Mouse (Mus musculus): ENCODE results near the gene Golga7b. TPM values are rescaled to one million over a fixed set of nuclear protein-coding genes. Genes with fewer than 3 reads are reported as not detected.
A peak's percentile ranks its signal among the peaks of the same experiment; 100 is the strongest.

Gene Golga7b
- polyA plus RNA-seq, 1 experiment from 2014 or later = 0.97 TPM

- WGBS = 87% methylated on average over 12 of the region's 12 CpGs
- no peak overlapping the region for H3K4me2 ChIP-seq (replicated peaks; ENCODE audit: low read depth, low read length)
- H3K9ac ChIP-seq (replicated peaks; ENCODE audit: low read depth, low read length) = no peak overlapping the region
- ATAC-seq (ENCODE audit: insufficient number of reproducible peaks, insufficient read depth, low FRiP score, low read depth) = no peak
- H3K9me3 ChIP-seq (ENCODE audit: control insufficient read depth, low read depth, low read length) = no peaks in the 10 kb centered on the region
- no peak overlapping the region for H3K27ac ChIP-seq (ENCODE audit: low read length)
- H3K36me3 ChIP-seq (ENCODE audit: control insufficient read depth, insufficient read depth, low read length) = no peaks in the 10 kb centered on the region
- H3K4me1 ChIP-seq (ENCODE audit: control insufficient read depth, insufficient read depth, low read length) = 0 out of 2 replicates have a peak, but pooled peaks cover 4% of the 10 kb centered on the region
- H3K27me3 ChIP-seq (ENCODE audit: control insufficient read depth, insufficient read depth, low read length) = peaks cover 11% of the 10 kb centered on the region; the same call in 1 of the 2 replicates
- H3K4me3 ChIP-seq (ENCODE audit: low read depth, low read length) = no peak overlapping the region
Observed at GRCm38 (mm10) chr19:42257241-42257635, 9.9 kb downstream of the Golga7b start.

GRCm38 (mm10) chr19:42258031-42258430 lies 10.7 kb downstream of the Golga7b start:
- WGBS = 82% methylated on average over 3 of the region's 3 CpGs
- no peak for ATAC-seq (ENCODE audit: insufficient number of reproducible peaks, insufficient read depth, low FRiP score, low read depth)
- H3K4me3 ChIP-seq (ENCODE audit: low read depth, low read length) = no peak overlapping the region
- no peaks in the 10 kb centered on the region for H3K9me3 ChIP-seq (ENCODE audit: control insufficient read depth, low read depth, low read length)
- H3K36me3 ChIP-seq (ENCODE audit: control insufficient read depth, insufficient read depth, low read length) = no peaks in the 10 kb centered on the region
- H3K9ac ChIP-seq (replicated peaks; ENCODE audit: low read depth, low read length) = no peak overlapping the region
- H3K27me3 ChIP-seq (ENCODE audit: control insufficient read depth, insufficient read depth, low read length) = peaks cover 11% of the 10 kb centered on the region; the same call in 1 of the 2 replicates
- H3K27ac ChIP-seq (ENCODE audit: low read length) = no peak overlapping the region
- 0 out of 2 replicates have a peak, but pooled peaks cover 4% of the 10 kb centered on the region for H3K4me1 ChIP-seq (ENCODE audit: control insufficient read depth, insufficient read depth, low read length)
- H3K4me2 ChIP-seq (replicated peaks; ENCODE audit: low read depth, low read length) = no peak overlapping the region

- H3K4me3 ChIP-seq (ENCODE audit: low read depth, low read length) = no peak overlapping the region
- no peaks in the 10 kb centered on the region for H3K36me3 ChIP-seq (ENCODE audit: control insufficient read depth, insufficient read depth, low read length)
- no peak overlapping the region for H3K9ac ChIP-seq (replicated peaks; ENCODE audit: low read depth, low read length)
- 0 out of 2 replicates have a peak, but pooled peaks cover 4% of the 10 kb centered on the region for H3K4me1 ChIP-seq (ENCODE audit: control insufficient read depth, insufficient read depth, low read length)
- H3K27ac ChIP-seq (ENCODE audit: low read length) = no peak overlapping the region
- no peak for ATAC-seq (ENCODE audit: insufficient number of reproducible peaks, insufficient read depth, low FRiP score, low read depth)
- no peak overlapping the region for H3K4me2 ChIP-seq (replicated peaks; ENCODE audit: low read depth, low read length)
- 67% methylated on average over 5 of the region's 5 CpGs for WGBS
- no peaks in the 10 kb centered on the region for H3K9me3 ChIP-seq (ENCODE audit: control insufficient read depth, low read depth, low read length)
- peaks cover 11% of the 10 kb centered on the region; the same call in 1 of the 2 replicates for H3K27me3 ChIP-seq (ENCODE audit: control insufficient read depth, insufficient read depth, low read length)
Observed at GRCm38 (mm10) chr19:42258596-42258995, 11.2 kb downstream of the Golga7b start.

GRCm38 (mm10) chr19:42260486-42260885 lies 13.1 kb downstream of the Golga7b start:
- 0 out of 2 replicates have a peak, but pooled peaks cover 1% of the 10 kb centered on the region for H3K4me1 ChIP-seq (ENCODE audit: control insufficient read depth, insufficient read depth, low read length)

GRCm38 (mm10) chr19:42263524-42263923 lies 16.1 kb downstream of the Golga7b start:
- no peaks in the 10 kb centered on the region for H3K4me1 ChIP-seq (ENCODE audit: control insufficient read depth, insufficient read depth, low read length)
- no peak overlapping the region for H3K4me3 ChIP-seq (ENCODE audit: low read depth, low read length)
- no peak overlapping the region for H3K27ac ChIP-seq (ENCODE audit: low read length)
- H3K36me3 ChIP-seq (ENCODE audit: control insufficient read depth, insufficient read depth, low read length) = no peaks in the 10 kb centered on the region
- no peaks in the 10 kb centered on the region for H3K9me3 ChIP-seq (ENCODE audit: control insufficient read depth, low read depth, low read length)
- no peak overlapping the region for H3K9ac ChIP-seq (replicated peaks; ENCODE audit: low read depth, low read length)
- no peaks in the 10 kb centered on the region for H3K27me3 ChIP-seq (ENCODE audit: control insufficient read depth, insufficient read depth, low read length)
- H3K4me2 ChIP-seq (replicated peaks; ENCODE audit: low read depth, low read length) = no peak overlapping the region
- no peak for ATAC-seq (ENCODE audit: insufficient number of reproducible peaks, insufficient read depth, low FRiP score, low read depth)
- 29% methylated on average over 3 of the region's 3 CpGs for WGBS

More at GRCm38 (mm10) chr19:42260486-42260885, 13.1 kb downstream of the Golga7b start:
- 74% methylated on average over 8 of the region's 8 CpGs for WGBS
- H3K27me3 ChIP-seq (ENCODE audit: control insufficient read depth, insufficient read depth, low read length) = no peaks in the 10 kb centered on the region
- no peak overlapping the region for H3K27ac ChIP-seq (ENCODE audit: low read length)
- H3K36me3 ChIP-seq (ENCODE audit: control insufficient read depth, insufficient read depth, low read length) = no peaks in the 10 kb centered on the region
- ATAC-seq (ENCODE audit: insufficient number of reproducible peaks, insufficient read depth, low FRiP score, low read depth) = no peak
- H3K4me2 ChIP-seq (replicated peaks; ENCODE audit: low read depth, low read length) = no peak overlapping the region
- no peak overlapping the region for H3K4me3 ChIP-seq (ENCODE audit: low read depth, low read length)
- no peaks in the 10 kb centered on the region for H3K9me3 ChIP-seq (ENCODE audit: control insufficient read depth, low read depth, low read length)
- H3K9ac ChIP-seq (replicated peaks; ENCODE audit: low read depth, low read length) = no peak overlapping the region

- Histone ChIP-seq H3K4me3 (ENCODE audit: low read depth, low read length) (no peak overlapping the region), H3K4me1 (ENCODE audit: control insufficient read depth, insufficient read depth, low read length) (no peaks in the 10 kb centered on the region), H3K27ac (ENCODE audit: low read length) (no peak overlapping the region), H3K36me3 (ENCODE audit: control insufficient read depth, insufficient read depth, low read length) (no peaks in the 10 kb centered on the region), H3K9ac (replicated peaks; ENCODE audit: low read depth, low read length) (no peak overlapping the region), H3K27me3 (ENCODE audit: control insufficient read depth, insufficient read depth, low read length) (no peaks in the 10 kb centered on the region), H3K4me2 (replicated peaks; ENCODE audit: low read depth, low read length) (peak overlapping the region; percentile 26), H3K9me3 (ENCODE audit: control insufficient read depth, low read depth, low read length) (no peaks in the 10 kb centered on the region)
- 3% methylated on average over 19 of the region's 19 CpGs for WGBS
- no peak for ATAC-seq (ENCODE audit: insufficient number of reproducible peaks, insufficient read depth, low FRiP score, low read depth)
Observed at GRCm38 (mm10) chr19:42268337-42268736, 21.0 kb downstream of the Golga7b start.

GRCm38 (mm10) chr19:42270119-42270518 lies 22.7 kb downstream of the Golga7b start:
- no peaks in the 10 kb centered on the region for H3K4me1 ChIP-seq (ENCODE audit: control insufficient read depth, insufficient read depth, low read length)
- H3K9me3 ChIP-seq (ENCODE audit: control insufficient read depth, low read depth, low read length) = no peaks in the 10 kb centered on the region
- H3K4me2 ChIP-seq (replicated peaks; ENCODE audit: low read depth, low read length) = no peak overlapping the region
- no peak overlapping the region for H3K27ac ChIP-seq (ENCODE audit: low read length)
- H3K27me3 ChIP-seq (ENCODE audit: control insufficient read depth, insufficient read depth, low read length) = no peaks in the 10 kb centered on the region
- H3K36me3 ChIP-seq (ENCODE audit: control insufficient read depth, insufficient read depth, low read length) = no peaks in the 10 kb centered on the region
- WGBS = 57% methylated on average over 6 of the region's 6 CpGs
- H3K4me3 ChIP-seq (ENCODE audit: low read depth, low read length) = no peak overlapping the region
- no peak overlapping the region for H3K9ac ChIP-seq (replicated peaks; ENCODE audit: low read depth, low read length)
- no peak for ATAC-seq (ENCODE audit: insufficient number of reproducible peaks, insufficient read depth, low FRiP score, low read depth)

GRCm38 (mm10) chr19:42271182-42271581 lies 23.8 kb downstream of the Golga7b start:
- no peaks in the 10 kb centered on the region for H3K9me3 ChIP-seq (ENCODE audit: control insufficient read depth, low read depth, low read length)
- 73% methylated on average over 7 of the region's 7 CpGs for WGBS
- H3K4me3 ChIP-seq (ENCODE audit: low read depth, low read length) = no peak overlapping the region
- ATAC-seq (ENCODE audit: insufficient number of reproducible peaks, insufficient read depth, low FRiP score, low read depth) = no peak
- no peak overlapping the region for H3K9ac ChIP-seq (replicated peaks; ENCODE audit: low read depth, low read length)
- no peak overlapping the region for H3K4me2 ChIP-seq (replicated peaks; ENCODE audit: low read depth, low read length)
- H3K36me3 ChIP-seq (ENCODE audit: control insufficient read depth, insufficient read depth, low read length) = no peaks in the 10 kb centered on the region
- no peaks in the 10 kb centered on the region for H3K4me1 ChIP-seq (ENCODE audit: control insufficient read depth, insufficient read depth, low read length)
- H3K27ac ChIP-seq (ENCODE audit: low read length) = no peak overlapping the region
- no peaks in the 10 kb centered on the region for H3K27me3 ChIP-seq (ENCODE audit: control insufficient read depth, insufficient read depth, low read length)
